Mouse (Mus musculus): ENCODE measurements around the gene Ttn.

DNA sequence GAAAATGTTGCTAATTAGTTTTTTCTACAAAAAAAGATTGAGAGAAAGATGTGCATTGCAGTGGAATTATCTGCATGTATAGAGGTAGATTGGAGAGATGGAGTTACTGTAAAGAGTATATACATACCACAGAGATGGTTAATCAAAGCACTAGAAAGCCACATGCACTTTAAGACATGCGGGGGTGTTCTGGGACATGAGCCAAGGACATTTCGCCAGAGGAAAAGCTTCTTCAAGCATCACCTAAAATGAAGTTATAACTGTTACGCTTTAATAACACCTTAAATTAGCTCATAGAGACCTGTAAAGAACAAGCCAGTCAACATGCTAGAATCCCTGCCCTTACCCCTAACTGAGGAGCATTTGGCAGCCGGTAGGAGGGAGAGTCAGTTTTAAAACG, 315.1 kb downstream of the Ttn start:
- TF ChIP-seq CTCF (IDR thresholded peaks at IDR 0.05; ENCODE audit: low read depth, low read length) (no peak), TAL1 (conservative IDR thresholded peaks at IDR 0.05; ENCODE audit: low read depth, low read length) (no peak), POLR2AphosphoS5 (IDR thresholded peaks at IDR 0.05; ENCODE audit: insufficient replicate concordance, low read depth, low read length) (no peak)
